8 mouse cellular contexts compared by ENCODE assay signal in the genomic region with DNA sequence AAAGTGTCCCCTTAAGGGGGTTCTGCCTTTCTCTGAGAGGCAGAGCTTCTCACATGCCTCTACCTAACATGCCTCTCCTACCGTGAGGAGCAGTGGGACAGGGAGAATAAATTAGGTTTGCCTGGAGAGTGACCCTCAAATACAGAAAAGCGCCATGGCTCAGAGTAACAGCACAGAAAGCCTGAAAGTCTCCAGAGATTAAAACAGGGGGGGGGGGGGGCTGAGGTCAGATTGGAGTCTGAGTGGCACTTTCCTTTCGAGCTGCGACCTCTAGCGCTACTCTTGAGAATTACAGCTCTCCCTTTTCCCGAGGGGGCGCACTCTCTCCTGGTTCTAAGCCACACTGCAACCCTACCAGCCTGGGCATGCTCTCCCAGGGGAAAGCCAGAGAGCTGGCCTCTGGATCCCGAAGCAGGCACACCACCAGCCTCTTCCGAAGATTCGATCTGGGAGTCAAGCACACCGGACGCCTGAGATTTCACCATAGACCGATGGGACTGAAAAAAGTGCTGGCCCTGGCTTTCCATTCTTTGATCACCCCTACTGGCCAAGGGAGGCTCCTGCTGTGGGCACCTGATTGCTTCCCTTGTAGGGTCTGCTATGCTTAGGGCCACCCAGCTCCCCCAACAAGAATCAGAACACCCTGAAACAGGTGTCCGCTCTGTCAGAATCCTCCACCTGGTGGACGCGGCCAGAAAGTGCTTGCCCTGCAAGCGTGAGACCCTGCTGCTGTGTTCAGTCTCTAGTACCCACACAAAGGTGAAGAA. TPM values are rescaled to one million over a fixed set of nuclear protein-coding genes. Genes with fewer than 3 reads are reported as not detected.
DNase-seq lines count a peak whose midpoint lies in the region; ATAC-seq and TF ChIP-seq lines count a peak whose summit lies in the region.

No protein-coding gene starts in this region.

- TF ChIP-seq CTCF in intestine, postnatal 0 days (IDR thresholded peaks at IDR 0.05; ENCODE audit: low read depth): peak; percentile 78
- TF ChIP-seq CTCF in liver, embryonic 14.5 days (IDR thresholded peaks at IDR 0.05; ENCODE audit: low read depth): peak; percentile 77

- TF ChIP-seq EP300 in liver, embryonic 14.5 days (IDR thresholded peaks at IDR 0.05; ENCODE audit: low read depth): 0 out of 2 replicates have a peak, but pooled peaks have one; percentile 7

- H3K9me3 ChIP-seq in intestine, postnatal 0 days (ENCODE audit: control insufficient read depth): no peaks in the 10 kb centered on the region
- no peaks in the 10 kb centered on the region for H3K9me3 ChIP-seq in liver, embryonic 14.5 days (ENCODE audit: control insufficient read depth, low read length)
- no peaks in the 10 kb centered on the region for H3K9me3 ChIP-seq in neural tube, embryonic 14.5 days (ENCODE audit: control insufficient read depth, low read length)

- no peak overlapping the region for H3K4me3 ChIP-seq in intestine, postnatal 0 days (ENCODE audit: low read depth, low read length)
- no peak overlapping the region for H3K4me3 ChIP-seq in liver, embryonic 14.5 days (ENCODE audit: insufficient read depth in 1 of 2, low read depth in 2 of 2, low read length in 2 of 2)
- H3K4me3 ChIP-seq in neural tube, embryonic 14.5 days (ENCODE audit: low read depth, low read length): no peak overlapping the region

- no peaks in the 10 kb centered on the region for H3K27me3 ChIP-seq in intestine, postnatal 0 days (replicated peaks; ENCODE audit: control insufficient read depth, insufficient read depth, low read length)
- H3K27me3 ChIP-seq in liver, embryonic 14.5 days (ENCODE audit: control insufficient read depth, insufficient read depth, low read length): no peaks in the 10 kb centered on the region
- H3K27me3 ChIP-seq in neural tube, embryonic 14.5 days (ENCODE audit: control insufficient read depth, insufficient read depth, low read length): no peaks in the 10 kb centered on the region

- H3K4me1 ChIP-seq in intestine, postnatal 0 days (replicated peaks; ENCODE audit: control insufficient read depth, insufficient read depth, low read length): 0 out of 2 replicates have a peak, but pooled peaks cover 2% of the 10 kb centered on the region
- peaks cover 0 to 3% of the 10 kb centered on the region in 2 experiments; a peak in 1 of 4 replicates for H3K4me1 ChIP-seq in liver, embryonic 14.5 days (replicated peaks; ENCODE audit: control insufficient read depth in 2 of 2, insufficient read depth in 2 of 2, low read length in 1 of 2)
- no peaks in the 10 kb centered on the region for H3K4me1 ChIP-seq in neural tube, embryonic 14.5 days (ENCODE audit: control insufficient read depth, insufficient read depth, low read length)

- ATAC-seq in intestine, postnatal 0 days: no peak
- ATAC-seq in liver, embryonic 14.5 days (ENCODE audit: insufficient read depth): no peak
- peak; percentile 60; the same call in 1 of the 2 replicates for ATAC-seq in neural tube, embryonic 14.5 days (ENCODE audit: low read depth)
- no peak for ATAC-seq in activated CD4-positive, CD25-positive, alpha-beta regulatory T cell, adult 4 months

- H3K4me2 ChIP-seq in intestine, postnatal 0 days (replicated peaks; ENCODE audit: low read depth): no peak overlapping the region
- no peak overlapping the region for H3K4me2 ChIP-seq in liver, embryonic 14.5 days (ENCODE audit: low read depth)
- no peak overlapping the region for H3K4me2 ChIP-seq in neural tube, embryonic 14.5 days (ENCODE audit: low read depth, low read length)

- peak; percentile 20 for DNase-seq in right cerebral cortex, adult 18-20 months
- DNase-seq in right cerebral cortex, postnatal 36 days (ENCODE audit: low spot score in 2 of 2): no peak
- peak; percentile 48 for DNase-seq in adrenal gland, postnatal 25 days
- peak; percentile 16 to 34 for DNase-seq in gastrocnemius, adult 8-10 months (ENCODE audit: low spot score in 2 of 2)
- DNase-seq in liver, embryonic 14.5 days (ENCODE audit: low read depth in 3 of 3, low spot score in 3 of 3): peak in 1 of 3 experiments; percentile 10

- no peaks in the 10 kb centered on the region for H3K36me3 ChIP-seq in intestine, postnatal 0 days (ENCODE audit: control insufficient read depth, insufficient read depth)
- H3K36me3 ChIP-seq in liver, embryonic 14.5 days (replicated peaks; ENCODE audit: control insufficient read depth, insufficient read depth, low read depth): no peaks in the 10 kb centered on the region
- H3K36me3 ChIP-seq in neural tube, embryonic 14.5 days (ENCODE audit: control insufficient read depth, insufficient read depth, low read length): no peaks in the 10 kb centered on the region

- H3K9ac ChIP-seq in intestine, postnatal 0 days (ENCODE audit: low read depth, low read length): no peak overlapping the region
- no peak overlapping the region for H3K9ac ChIP-seq in liver, embryonic 14.5 days (replicated peaks)
- H3K9ac ChIP-seq in neural tube, embryonic 14.5 days (replicated peaks; ENCODE audit: low read depth, low read length): no peak overlapping the region

- WGBS in intestine, postnatal 0 days: 43% methylated on average over 17 of the region's 17 CpGs
- 35% methylated on average over 17 of the region's 17 CpGs for WGBS in liver, embryonic 14.5 days (ENCODE audit: insufficient replicate concordance)
- WGBS in neural tube, embryonic 14.5 days: 37% methylated on average over 16 of the region's 17 CpGs

- H3K27ac ChIP-seq in intestine, postnatal 0 days (ENCODE audit: low read depth, low read length): no peak overlapping the region
- H3K27ac ChIP-seq in liver, embryonic 14.5 days: no peak overlapping the region
- no peak overlapping the region for H3K27ac ChIP-seq in neural tube, embryonic 14.5 days (ENCODE audit: low read depth, low read length)

RNA-seq across cellular contexts. Expression of a gene that starts 57.5 kb away (rescaled TPM):
- total RNA-seq in adrenal gland, postnatal 25 days (2021): 4.1 and 5.6 TPM in 2 replicates
- not detected for total RNA-seq in gastrocnemius, adult 8-10 months (2022)
- polyA plus RNA-seq in intestine, postnatal 0 days (2015; fragmentation: Nextera tagmentation; extraction: Ambion mirVana): 27.7 and 30.9 TPM in 2 replicates
- polyA plus RNA-seq in liver, embryonic 14.5 days (2012; rRNA removed): 28.8 and 41.1 TPM in 2 replicates
- polyA plus RNA-seq in liver, embryonic 14.5 days (2014; fragmentation: Nextera tagmentation; extraction: Ambion mirVana): 128 and 135 TPM in 2 replicates
- 5.2 and 8.4 TPM in 2 replicates for polyA plus RNA-seq in neural tube, embryonic 14.5 days (2014; fragmentation: Nextera tagmentation; extraction: Ambion mirVana)
- polyA plus RNA-seq in activated CD4-positive, CD25-positive, alpha-beta regulatory T cell, adult 4 months (2017; shearing (Covaris generic)): 10 to 100 TPM; 24.3 to 29.3 TPM

Comparison
In these comparisons a context has a peak if more than half of its experiments do, and no peak if none do; other contexts are left out.
1. DNase-seq: peak in right cerebral cortex, adult 18-20 months (single experiment), adrenal gland, postnatal 25 days (single experiment) and gastrocnemius, adult 8-10 months (2 of 2); none in right cerebral cortex, postnatal 36 days (0 of 2).